Mouse (Mus musculus) retina, embryonic 14.5 days (tissue): ENCODE measurements at regions not wholly inside any gene's neighbourhood (a gene's known extent, or its start where the extent isn't known, plus 50 kb on each side); places are given as distances from the start of the nearest gene placed in this dataset.
A peak's percentile ranks its signal among the peaks of the same experiment; 100 is the strongest.

ENCODE experiments used
- DNase-seq: peaks from one replicate; pipeline ENCODE4 v3.0.0-alpha.2; 2015; ENCODE audit warnings: low spot score

- no peak for DNase-seq
These were observed 334.8 kb downstream of the Efna5 start for GRCm38 (mm10) chr17:62546286-62546685.

- DNase-seq = no peak
These were observed 335.8 kb downstream of the Efna5 start for GRCm38 (mm10) chr17:62545330-62545729.

GRCm38 (mm10) chr17:62543056-62543975 is 337.8 kb downstream of the Efna5 start:
- DNase-seq = no peak

GRCm38 (mm10) chr17:62529911-62530310 is 351.2 kb downstream of the Efna5 start:
- DNase-seq = no peak

- DNase-seq = no peak
These were observed 353.6 kb downstream of the Efna5 start for GRCm38 (mm10) chr17:62527556-62527955.

- DNase-seq = no peak
These were observed 367.5 kb downstream of the Efna5 start for GRCm38 (mm10) chr17:62513635-62514034.

- DNase-seq = no peak
These were observed 370.9 kb downstream of the Efna5 start for GRCm38 (mm10) chr17:62510184-62510583.

- no peak for DNase-seq
These were observed 373.2 kb downstream of the Efna5 start for GRCm38 (mm10) chr17:62507766-62508485.

GRCm38 (mm10) chr17:62504691-62505090 is 376.4 kb downstream of the Efna5 start:
- no peak for DNase-seq

GRCm38 (mm10) chr17:62470739-62471138 is 410.4 kb downstream of the Efna5 start:
- no peak for DNase-seq

- no peak for DNase-seq
These were observed 411.8 kb downstream of the Efna5 start for GRCm38 (mm10) chr17:62469367-62469766.

- DNase-seq = no peak
These were observed 412.3 kb downstream of the Efna5 start for GRCm38 (mm10) chr17:62468859-62469258.

- no peak for DNase-seq
These were observed 414.0 kb downstream of the Efna5 start for GRCm38 (mm10) chr17:62467072-62467471.

- DNase-seq = no peak
These were observed 416.1 kb downstream of the Efna5 start for GRCm38 (mm10) chr17:62464994-62465393.

GRCm38 (mm10) chr17:62464228-62464627 is 416.9 kb downstream of the Efna5 start:
- DNase-seq = no peak

- DNase-seq = no peak
These were observed 419.5 kb downstream of the Efna5 start for GRCm38 (mm10) chr17:62461304-62462245.

- DNase-seq = peak; percentile 78
These were observed 422.2 kb downstream of the Efna5 start for GRCm38 (mm10) chr17:62458964-62459363.

GRCm38 (mm10) chr17:62438045-62438444 is 443.1 kb downstream of the Efna5 start:
- DNase-seq = no peak

- no peak for DNase-seq
These were observed 445.1 kb downstream of the Efna5 start for GRCm38 (mm10) chr17:62436044-62436443.

GRCm38 (mm10) chr17:62423476-62424385 is 457.4 kb downstream of the Efna5 start:
- DNase-seq = no peak

- DNase-seq = no peak
These were observed 463.5 kb downstream of the Efna5 start for GRCm38 (mm10) chr17:62417584-62417983.
